ENCODE assay signal across 11 mouse cellular contexts in genomic region chr4:85842113-85842512, GRCm38 (mm10).
DNase-seq lines count a peak whose midpoint lies in the region; ATAC-seq lines count a peak whose summit lies in the region.
"Had no signal": no experiment of that assay in that cellular context is flagged by ENCODE, and none has a peak within 500 bp of the region (broad histone marks: within the 10 kb centered on the region; RNA-seq: fewer than 3 reads in every experiment).

No protein-coding gene starts in this region.

- H3K36me3 ChIP-seq in midbrain, embryonic 15.5 days (replicated peaks), result no peaks in the 10 kb centered on the region
- H3K36me3 ChIP-seq in kidney, embryonic 15.5 days, result no peaks in the 10 kb centered on the region
- H3K36me3 ChIP-seq: limb, embryonic 12.5 days had no signal

- peak; percentile 67 for ATAC-seq in midbrain, embryonic 15.5 days (replicated peaks)
- no peak for ATAC-seq in kidney, embryonic 15.5 days (replicated peaks; ENCODE audit: low FRiP score)

- H3K4me3 ChIP-seq in midbrain, embryonic 15.5 days, result no peak overlapping the region
- no peak overlapping the region for H3K4me3 ChIP-seq in kidney, embryonic 15.5 days (replicated peaks)
- H3K4me3 ChIP-seq: limb, embryonic 12.5 days; megakaryocyte, embryonic 14.5 days had no signal

- no peaks in the 10 kb centered on the region for H3K27me3 ChIP-seq in midbrain, embryonic 15.5 days (replicated peaks)
- no peaks in the 10 kb centered on the region for H3K27me3 ChIP-seq in kidney, embryonic 15.5 days
- H3K27me3 ChIP-seq: limb, embryonic 12.5 days; megakaryocyte, embryonic 14.5 days had no signal

- no peak overlapping the region for H3K4me2 ChIP-seq in midbrain, embryonic 15.5 days
- no peak overlapping the region for H3K4me2 ChIP-seq in kidney, embryonic 15.5 days
- H3K4me2 ChIP-seq: limb, embryonic 12.5 days had no signal

- peak; percentile 18 for DNase-seq in heart, postnatal 4 days
- no peak for DNase-seq in heart, adult 8-10 months (ENCODE audit: low spot score)
- DNase-seq in ovary, postnatal 36 days (ENCODE audit: low spot score), result peak; percentile 8
- no peak for DNase-seq in ovary, postnatal 10 days (ENCODE audit: low spot score)
- DNase-seq in cerebellum, adult 9-10 months, result peak; percentile 83
- no peak for DNase-seq in kidney, adult 9 months
- DNase-seq: retina, postnatal 1 day had no signal

- H3K9me3 ChIP-seq in midbrain, embryonic 15.5 days, result no peaks in the 10 kb centered on the region
- no peaks in the 10 kb centered on the region for H3K9me3 ChIP-seq in kidney, embryonic 15.5 days (replicated peaks)
- H3K9me3 ChIP-seq: limb, embryonic 12.5 days; megakaryocyte, embryonic 14.5 days had no signal

- no peak overlapping the region for H3K9ac ChIP-seq in midbrain, embryonic 15.5 days
- H3K9ac ChIP-seq in kidney, embryonic 15.5 days, result no peak overlapping the region
- H3K9ac ChIP-seq: limb, embryonic 12.5 days had no signal

- no peak overlapping the region for H3K27ac ChIP-seq in midbrain, embryonic 15.5 days
- no peak overlapping the region for H3K27ac ChIP-seq in kidney, embryonic 15.5 days
- H3K27ac ChIP-seq: limb, embryonic 12.5 days had no signal

- H3K4me1 ChIP-seq in midbrain, embryonic 15.5 days, result peaks cover 11% of the 10 kb centered on the region; the same call in 1 of the 2 replicates
- H3K4me1 ChIP-seq in kidney, embryonic 15.5 days, result peaks cover 4% of the 10 kb centered on the region; the same call in 1 of the 2 replicates

- WGBS in midbrain, embryonic 15.5 days, result 60% methylated on average over 9 of the region's 9 CpGs
- 71% methylated on average over 9 of the region's 9 CpGs for WGBS in kidney, embryonic 15.5 days

Comparison
In these comparisons a context has a peak if more than half of its experiments do, and no peak if none do; other contexts are left out.
1. DNase-seq: peak in heart, postnatal 4 days (single experiment), ovary, postnatal 36 days (single experiment) and cerebellum, adult 9-10 months (single experiment); none in heart, adult 8-10 months (single experiment), ovary, postnatal 10 days (single experiment) and kidney, adult 9 months (single experiment).